9 mouse cellular contexts compared by ENCODE assay signal in genomic region chrX:73672879-73673618, GRCm38 (mm10). TPM values are rescaled to one million over a fixed set of nuclear protein-coding genes. Genes with fewer than 3 reads are reported as not detected.
A peak's percentile ranks its signal among the peaks of the same experiment; 100 is the strongest.
DNase-seq lines count a peak whose midpoint lies in the region; ATAC-seq lines count a peak whose summit lies in the region.
"Had no signal": no experiment of that assay in that cellular context is flagged by ENCODE, and none has a peak within 500 bp of the region (broad histone marks: within the 10 kb centered on the region; RNA-seq: fewer than 3 reads in every experiment).

Gene Slc6a8, plus strand, starts transcription at chrX:73673150.

- H3K27me3 ChIP-seq in hindbrain, embryonic 13.5 days: no peaks in the 10 kb centered on the region

- H3K9ac ChIP-seq in hindbrain, embryonic 13.5 days: peak within 1 kb of the TSS; percentile 87

- H3K4me1 ChIP-seq in hindbrain, embryonic 13.5 days (replicated peaks): peaks cover 24% of the 10 kb centered on the region

- H3K27ac ChIP-seq in hindbrain, embryonic 13.5 days: peak within 1 kb of the TSS; percentile 75

- peak; percentile 79 for ATAC-seq in hindbrain, embryonic 13.5 days (ENCODE audit: low FRiP score)

- H3K4me2 ChIP-seq in hindbrain, embryonic 13.5 days: peak within 1 kb of the TSS; percentile 69

- no peaks in the 10 kb centered on the region for H3K9me3 ChIP-seq in hindbrain, embryonic 13.5 days

- DNase-seq in NIH3T3 (ENCODE audit: low read depth): peak; percentile 78
- DNase-seq in cerebellum, adult 8-10 months: peak; percentile 63
- DNase-seq in frontal cortex, postnatal 36 days (ENCODE audit: low spot score in 2 of 2): peak; percentile 51 to 54
- DNase-seq in layer of hippocampus, postnatal 25 days (ENCODE audit: extremely low spot score in 1 of 2, low spot score in 1 of 2): peak; percentile 31 to 66
- DNase-seq in lung, postnatal 14 days: peak; percentile 78
- DNase-seq in right cerebral cortex, postnatal 36 days (ENCODE audit: low spot score in 2 of 2): peak; percentile 32 to 34
- DNase-seq in ovary, postnatal 14 days (ENCODE audit: low spot score): no peak

- 10% methylated on average over 19 of the region's 72 CpGs for WGBS in hindbrain, embryonic 13.5 days

- H3K36me3 ChIP-seq in hindbrain, embryonic 13.5 days: peaks cover 13% of the 10 kb centered on the region

- H3K4me3 ChIP-seq in hindbrain, embryonic 13.5 days: peak within 1 kb of the TSS; percentile 60

RNA-seq across cellular contexts. Expression of gene Slc6a8, which starts in this region (rescaled TPM):
- polyA plus RNA-seq in hindbrain, embryonic 13.5 days (2015; fragmentation: Nextera tagmentation; extraction: Ambion mirVana): 7.0 and 7.3 TPM in 2 replicates
- 100 to 1,000 TPM in 1 of 2 experiments, 10 to 100 TPM in 1; 88.3 to 110 TPM for total RNA-seq in layer of hippocampus, postnatal 25 days (2021)
- total RNA-seq: neutrophil, adult 5-6 weeks had no signal
